Mouse (Mus musculus): ENCODE results near the gene Repin1. TPM values are rescaled to one million over a fixed set of nuclear protein-coding genes. Genes with fewer than 3 reads are reported as not detected.

Repin1 gene
- polyA plus RNA-seq, 1 experiment = 34.2 TPM

DNA sequence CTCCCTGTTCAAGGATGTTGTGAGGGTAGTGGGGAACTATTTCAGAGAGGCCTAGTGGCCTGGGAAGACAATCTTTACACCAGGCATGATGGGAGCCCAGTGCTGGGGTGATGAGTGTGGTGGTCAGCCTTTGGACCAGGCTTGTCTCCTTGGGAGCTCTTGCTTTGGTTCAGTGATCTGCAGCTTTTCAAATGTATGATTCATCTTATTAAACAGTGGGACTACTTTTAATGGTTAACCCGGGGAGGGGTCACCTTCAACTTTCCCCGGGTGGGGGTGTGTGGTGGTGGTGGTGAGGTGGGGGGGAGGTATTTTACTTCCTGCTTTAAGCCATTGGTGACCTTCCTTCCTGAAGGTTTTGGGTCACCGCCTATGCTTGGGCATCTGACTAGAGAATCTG, 34.7 kb downstream of the Repin1 start:
- no peak for DNase-seq
- TF ChIP-seq POLR2A (IDR thresholded peaks at IDR 0.05; ENCODE audit: borderline replicate concordance, extremely low read depth, low read depth, low read length) = no peak

DNA sequence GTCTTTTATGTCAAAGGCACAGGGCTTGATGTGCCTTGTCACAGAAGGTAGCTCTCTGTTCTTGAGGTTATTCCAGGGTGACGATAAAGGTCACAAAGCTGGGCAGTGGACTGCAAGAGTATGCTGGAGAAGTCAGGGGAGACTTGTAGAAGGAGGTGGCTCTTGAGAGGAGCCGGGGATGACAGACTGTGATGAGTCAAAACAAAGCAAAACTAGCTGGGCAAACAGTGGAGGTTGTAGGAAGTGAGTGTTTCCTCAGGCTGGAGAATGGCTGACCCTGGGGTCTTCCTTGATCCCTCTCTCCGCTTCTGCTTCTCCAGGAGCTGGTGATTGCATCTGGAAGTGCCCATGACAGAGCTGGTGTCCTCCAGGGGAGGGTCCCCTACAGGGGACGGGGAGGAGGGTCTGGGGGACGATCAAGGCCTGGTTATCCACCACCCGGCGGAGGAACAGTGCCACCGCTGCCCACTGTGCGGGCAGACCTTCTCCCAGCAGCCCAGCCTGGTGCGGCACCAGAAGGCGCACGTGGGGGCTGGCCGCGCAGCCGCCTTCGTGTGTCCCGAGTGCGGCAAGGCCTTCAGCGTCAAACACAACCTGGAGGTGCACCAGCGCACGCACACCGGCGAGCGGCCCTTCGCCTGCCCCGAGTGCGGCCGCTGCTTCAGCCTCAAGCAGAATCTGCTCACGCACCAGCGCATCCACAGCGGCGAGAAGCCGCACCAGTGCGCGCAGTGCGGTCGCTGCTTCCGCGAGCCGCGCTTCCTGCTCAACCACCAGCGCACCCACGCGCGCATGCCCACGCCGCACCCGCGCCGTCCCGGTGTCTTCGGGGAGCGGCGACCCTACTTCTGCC, 35.4 kb downstream of the Repin1 start:
- Histone ChIP-seq H3K4me3 (replicated peaks; ENCODE audit: extremely low read depth, low read depth, low read length) (peak overlapping the region; percentile 40), H3K4me1 (ENCODE audit: control insufficient read depth, insufficient read depth, low read length) (no peaks in the 10 kb centered on the region)
- 4% methylated on average over 54 of the region's 54 CpGs for WGBS
- DNase-seq = no peak
- no peak for TF ChIP-seq CTCF (IDR thresholded peaks at IDR 0.05; ENCODE audit: insufficient read depth, low read length)
- TF ChIP-seq POLR2A (IDR thresholded peaks at IDR 0.05; ENCODE audit: borderline replicate concordance, extremely low read depth, low read depth, low read length) = no peak

More for the DNA sequence above, 34.7 kb downstream of the Repin1 start:
- Histone ChIP-seq H3K4me1 (ENCODE audit: control insufficient read depth, insufficient read depth, low read length) (no peaks in the 10 kb centered on the region), H3K4me3 (replicated peaks; ENCODE audit: extremely low read depth, low read depth, low read length) (no peak overlapping the region)
- 62% methylated on average over 3 of the region's 3 CpGs for WGBS

DNA sequence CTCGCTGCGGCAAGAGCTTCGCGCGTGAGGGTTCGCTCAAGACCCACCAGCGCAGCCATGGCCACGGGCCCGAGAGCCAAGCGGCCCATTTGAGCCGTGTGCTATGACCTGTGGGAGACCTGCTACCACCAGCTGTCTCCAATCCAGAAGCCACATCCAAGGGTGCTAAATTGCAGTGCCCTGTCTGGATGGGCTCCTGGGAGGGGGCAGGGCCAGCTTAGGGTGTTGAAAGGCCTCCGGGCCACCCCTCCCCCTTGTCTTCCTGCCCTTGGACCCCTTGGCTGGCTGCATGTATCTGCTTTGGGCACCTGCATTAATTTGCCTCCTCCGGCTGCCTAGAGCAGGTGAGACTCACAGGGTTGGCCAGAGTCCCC, 36.0 kb downstream of the Repin1 start:
- WGBS = 19% methylated on average over 13 of the region's 13 CpGs
- H3K4me3 ChIP-seq (replicated peaks; ENCODE audit: extremely low read depth, low read depth, low read length) = peak overlapping the region; percentile 40
- TF ChIP-seq POLR2A (IDR thresholded peaks at IDR 0.05; ENCODE audit: borderline replicate concordance, extremely low read depth, low read depth, low read length) = no peak
- no peak for TF ChIP-seq CTCF (IDR thresholded peaks at IDR 0.05; ENCODE audit: insufficient read depth, low read length)
- H3K4me1 ChIP-seq (ENCODE audit: control insufficient read depth, insufficient read depth, low read length) = no peaks in the 10 kb centered on the region
- no peak for DNase-seq

DNA sequence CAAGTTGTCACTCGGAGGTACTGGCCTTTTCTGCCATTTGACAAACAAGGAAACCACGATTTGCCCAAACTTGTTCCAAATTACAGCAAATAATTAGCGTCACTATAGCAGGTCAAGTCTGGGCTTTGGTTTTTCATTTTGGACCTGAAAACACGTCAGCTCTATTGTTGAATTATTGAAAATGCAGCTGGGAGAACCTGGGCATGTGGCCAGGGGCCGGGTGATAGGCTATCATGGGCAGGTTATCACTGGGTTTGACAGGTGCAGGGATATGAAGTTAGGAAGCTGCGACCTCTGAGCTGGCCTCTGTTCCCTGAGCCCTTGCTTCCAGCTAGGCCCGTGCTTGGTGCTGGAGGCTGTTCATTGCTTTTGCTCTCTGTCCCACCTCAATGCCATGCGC, 37.1 kb downstream of the Repin1 start:
- no peak overlapping the region for H3K4me3 ChIP-seq (replicated peaks; ENCODE audit: extremely low read depth, low read depth, low read length)
- no peak for DNase-seq
- WGBS = 84% methylated on average over 8 of the region's 8 CpGs
- TF ChIP-seq CTCF (IDR thresholded peaks at IDR 0.05; ENCODE audit: insufficient read depth, low read length) (no peak), POLR2A (IDR thresholded peaks at IDR 0.05; ENCODE audit: borderline replicate concordance, extremely low read depth, low read depth, low read length) (no peak)
- no peaks in the 10 kb centered on the region for H3K4me1 ChIP-seq (ENCODE audit: control insufficient read depth, insufficient read depth, low read length)

DNA sequence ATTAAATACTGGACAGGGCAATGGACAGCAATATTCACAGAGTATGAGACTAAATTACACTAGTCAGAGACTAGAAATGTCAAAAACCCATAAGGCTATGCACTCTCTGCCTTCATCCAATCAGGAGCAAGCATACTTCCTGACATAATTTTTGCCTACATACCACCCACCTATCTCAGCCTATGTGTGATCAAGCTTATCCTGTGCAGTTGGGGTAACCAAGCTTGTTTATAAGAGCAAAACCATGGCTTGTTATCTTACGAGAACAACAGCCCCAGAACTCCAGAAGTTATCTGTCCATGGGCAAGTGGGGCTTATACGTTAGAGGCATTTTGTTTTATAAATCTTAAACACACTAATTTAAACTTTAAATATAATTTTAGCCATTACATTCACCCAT, 41.4 kb downstream of the Repin1 start:
- H3K4me3 ChIP-seq (replicated peaks; ENCODE audit: extremely low read depth, low read depth, low read length) = no peak overlapping the region
- 80% methylated on average over 2 of the region's 2 CpGs for WGBS
- no peaks in the 10 kb centered on the region for H3K4me1 ChIP-seq (ENCODE audit: control insufficient read depth, insufficient read depth, low read length)
- no peak for DNase-seq
- TF ChIP-seq CTCF (IDR thresholded peaks at IDR 0.05; ENCODE audit: insufficient read depth, low read length) (no peak), POLR2A (IDR thresholded peaks at IDR 0.05; ENCODE audit: borderline replicate concordance, extremely low read depth, low read depth, low read length) (no peak)

DNA sequence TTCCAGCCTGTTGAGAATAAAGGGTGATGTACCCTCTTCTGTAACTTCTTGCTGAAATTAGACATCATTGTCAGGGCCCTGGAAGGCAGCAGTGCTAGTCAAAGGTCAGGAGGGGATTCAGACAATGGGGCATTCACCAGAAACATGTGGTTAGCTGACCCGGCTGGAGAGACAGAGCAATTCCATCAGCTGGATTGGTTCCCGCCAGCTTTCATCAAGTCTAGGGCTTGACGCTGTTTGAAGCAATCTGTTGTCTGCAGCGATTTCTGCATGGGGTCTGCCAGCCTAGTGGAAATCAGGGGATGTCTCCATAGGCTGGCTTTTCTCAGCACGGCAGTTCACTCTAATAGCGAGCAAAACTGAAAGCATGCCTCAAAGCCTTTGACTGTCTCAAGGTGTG, 42.8 kb downstream of the Repin1 start:
- Histone ChIP-seq H3K4me1 (ENCODE audit: control insufficient read depth, insufficient read depth, low read length) (no peaks in the 10 kb centered on the region), H3K4me3 (replicated peaks; ENCODE audit: extremely low read depth, low read depth, low read length) (no peak overlapping the region)
- TF ChIP-seq CTCF (IDR thresholded peaks at IDR 0.05; ENCODE audit: insufficient read depth, low read length) = no peak
- no peak for TF ChIP-seq POLR2A (IDR thresholded peaks at IDR 0.05; ENCODE audit: borderline replicate concordance, extremely low read depth, low read depth, low read length)
- DNase-seq = no peak
- 77% methylated on average over 6 of the region's 6 CpGs for WGBS

DNA sequence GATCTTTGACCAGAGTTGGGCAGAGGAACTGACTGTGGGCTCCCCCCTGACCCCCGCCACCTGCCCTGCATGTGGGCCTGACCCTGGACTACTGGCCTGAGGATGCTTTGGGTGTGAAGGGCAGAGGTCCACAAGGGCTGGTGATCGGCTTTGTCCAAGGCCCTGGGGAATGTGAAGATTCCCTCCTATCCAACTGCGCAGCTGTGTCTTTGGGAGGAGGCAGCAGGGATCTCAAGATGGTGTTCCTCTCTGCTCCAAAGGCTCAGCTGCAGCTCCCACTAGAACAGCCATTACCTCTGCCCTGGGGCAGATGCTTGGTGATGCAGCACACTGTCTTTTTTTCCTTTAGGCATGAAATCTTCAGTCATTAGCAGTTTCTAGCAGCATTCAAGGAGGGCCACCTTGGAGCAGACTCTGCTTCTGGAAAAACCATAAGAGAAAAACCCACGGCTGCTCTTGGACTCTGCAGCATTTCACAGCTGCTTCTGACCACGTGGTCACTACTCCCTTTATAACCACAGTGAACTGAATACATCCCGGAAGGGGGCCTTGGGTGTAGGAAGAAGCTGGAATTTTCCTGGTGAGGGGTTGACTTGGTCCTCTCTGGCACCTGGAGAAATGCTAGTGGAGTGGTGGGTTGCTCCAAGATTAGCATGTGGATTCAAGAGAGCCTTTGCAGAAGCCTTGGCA, 44.3 kb downstream of the Repin1 start:
- Histone ChIP-seq H3K4me3 (replicated peaks; ENCODE audit: extremely low read depth, low read depth, low read length) (no peak overlapping the region), H3K4me1 (ENCODE audit: control insufficient read depth, insufficient read depth, low read length) (no peaks in the 10 kb centered on the region)
- 70% methylated on average over 6 of the region's 6 CpGs for WGBS
- TF ChIP-seq POLR2A (IDR thresholded peaks at IDR 0.05; ENCODE audit: borderline replicate concordance, extremely low read depth, low read depth, low read length) = no peak
- no peak for TF ChIP-seq CTCF (IDR thresholded peaks at IDR 0.05; ENCODE audit: insufficient read depth, low read length)
- no peak for DNase-seq

DNA sequence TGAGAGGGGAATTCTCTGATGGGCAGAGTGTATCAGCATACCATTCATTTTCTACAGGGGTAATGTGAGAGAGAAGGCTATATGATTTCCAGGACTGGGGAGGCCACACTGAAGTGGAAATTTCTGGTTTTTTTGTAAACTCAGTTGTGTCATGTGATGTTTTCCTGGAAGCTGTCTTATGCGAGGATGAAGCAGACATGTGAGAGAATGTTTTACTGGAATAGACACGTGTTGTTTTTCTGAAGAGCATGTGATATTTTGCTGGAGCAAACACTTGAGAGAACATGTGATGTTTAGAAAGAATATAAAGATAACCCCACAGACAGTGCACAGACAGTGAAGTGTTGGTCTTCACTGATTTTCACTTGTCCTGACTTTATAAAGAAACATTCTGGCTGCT, 44.9 kb downstream of the Repin1 start:
- Histone ChIP-seq H3K4me1 (ENCODE audit: control insufficient read depth, insufficient read depth, low read length) (no peaks in the 10 kb centered on the region), H3K4me3 (replicated peaks; ENCODE audit: extremely low read depth, low read depth, low read length) (no peak overlapping the region)
- no peak for TF ChIP-seq POLR2A (IDR thresholded peaks at IDR 0.05; ENCODE audit: borderline replicate concordance, extremely low read depth, low read depth, low read length)
- TF ChIP-seq CTCF (IDR thresholded peaks at IDR 0.05; ENCODE audit: insufficient read depth, low read length) = no peak
- 61% methylated on average over 2 of the region's 2 CpGs for WGBS
- DNase-seq = no peak

DNA sequence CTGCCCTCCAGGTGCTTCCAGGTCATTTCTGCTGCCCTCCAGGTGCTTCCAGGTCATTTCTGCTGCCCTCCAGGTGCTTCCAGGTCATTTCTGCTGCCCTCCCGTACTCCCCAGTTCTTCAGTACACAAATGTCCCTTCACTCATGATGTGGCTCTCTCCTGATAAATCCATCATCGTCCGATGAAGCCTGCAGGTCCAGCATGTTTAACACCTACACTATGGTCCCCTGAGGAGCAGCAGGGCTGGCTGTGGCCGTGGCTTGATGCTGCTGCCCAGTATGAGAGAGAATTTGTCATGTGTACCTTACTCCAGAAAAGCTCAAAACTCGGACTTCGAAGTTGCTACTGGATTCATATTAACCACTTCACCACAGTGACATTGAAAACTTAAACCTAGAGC, 47.7 kb downstream of the Repin1 start:
- Histone ChIP-seq H3K4me3 (replicated peaks; ENCODE audit: extremely low read depth, low read depth, low read length) (no peak overlapping the region), H3K4me1 (ENCODE audit: control insufficient read depth, insufficient read depth, low read length) (no peaks in the 10 kb centered on the region)
- TF ChIP-seq CTCF (IDR thresholded peaks at IDR 0.05; ENCODE audit: insufficient read depth, low read length) (no peak), POLR2A (IDR thresholded peaks at IDR 0.05; ENCODE audit: borderline replicate concordance, extremely low read depth, low read depth, low read length) (no peak)
- 71% methylated on average over 6 of the region's 6 CpGs for WGBS
- no peak for DNase-seq

Data from lung, adult 2 months (tissue).